Mouse (Mus musculus) CD4-positive, CD25-positive, alpha-beta regulatory T cell, adult 2 months (primary cell): ENCODE results near the gene Apol8.

ENCODE experiments used
- DNase-seq: peaks from one replicate; pipeline ENCODE4 v3.0.0-alpha.2; 2012; ENCODE audit warnings: low read depth, low spot score

The Apol8 gene

GRCm38 (mm10) chr15:77756848-77757247, at the start of gene Apol8:
Apol8 (minus strand) TSS chr15:77757003.
- peak; percentile 87 for DNase-seq

- DNase-seq = peak; percentile 80
Measured at GRCm38 (mm10) chr15:77805657-77806056, 48.9 kb upstream of the Apol8 start.

DNA sequence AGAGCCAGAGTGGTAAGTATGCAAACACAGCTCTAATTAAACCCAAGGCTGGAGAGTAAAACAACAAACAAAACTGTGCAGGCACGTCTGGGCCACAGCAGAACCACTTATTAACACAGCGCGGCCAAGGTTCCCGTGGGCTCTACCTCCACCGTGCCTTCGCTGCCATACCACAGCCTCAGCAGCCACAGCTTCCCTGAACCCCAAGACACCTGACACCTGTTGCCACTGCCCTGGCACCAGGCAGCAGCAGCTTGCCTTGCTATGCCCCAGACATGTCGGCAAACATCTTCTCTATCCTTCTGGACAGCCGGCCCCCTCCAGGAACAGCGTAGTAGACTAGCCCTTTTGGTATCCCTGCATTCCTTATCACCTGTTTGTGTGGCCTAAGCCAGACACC, 48.1 kb upstream of the Apol8 start:
- peak; percentile 61 for DNase-seq

GRCm38 (mm10) chr15:77804460-77804859, 47.7 kb upstream of the Apol8 start:
- DNase-seq = no peak

- no peak for DNase-seq
Measured at GRCm38 (mm10) chr15:77803747-77804146, 46.9 kb upstream of the Apol8 start.

DNA sequence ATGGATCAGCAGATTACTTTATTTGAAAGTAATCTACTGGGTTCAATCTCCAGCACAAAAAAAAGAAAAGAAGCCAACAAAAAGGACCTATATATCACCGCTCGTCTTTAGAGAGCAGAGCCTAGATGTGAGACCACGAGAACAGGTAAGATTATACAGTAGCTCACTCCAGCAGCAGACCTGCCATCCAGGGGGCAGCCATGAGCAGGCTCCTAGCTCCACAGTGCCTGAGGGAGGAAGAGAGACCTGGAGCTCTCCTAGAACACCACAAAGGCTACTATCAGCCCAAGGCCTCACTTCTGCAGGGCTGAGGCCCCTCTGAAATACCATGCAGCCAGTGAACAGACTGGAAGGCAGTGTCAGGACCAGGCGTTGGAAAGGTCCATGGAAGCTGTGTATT, 46.2 kb upstream of the Apol8 start:
- DNase-seq = peak; percentile 64

DNA sequence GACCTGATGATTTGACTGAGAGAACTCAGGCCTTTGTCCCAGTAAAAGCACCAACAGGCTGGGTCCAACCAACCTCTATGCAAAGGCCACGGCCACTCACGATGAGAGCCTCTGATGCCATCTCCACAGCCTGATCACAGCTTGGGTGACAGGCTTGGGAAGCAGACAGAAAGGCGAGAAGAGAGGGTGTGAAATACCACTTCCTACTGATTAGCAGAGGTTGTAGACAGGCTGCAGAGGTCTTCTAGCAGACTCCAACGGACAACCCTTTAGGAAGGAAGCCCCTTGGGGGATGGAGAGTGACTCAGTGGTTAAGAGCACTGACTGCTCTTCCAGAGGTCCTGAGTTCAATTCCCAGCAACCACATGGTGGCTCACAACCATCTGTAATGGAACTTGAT, 44.4 kb upstream of the Apol8 start:
- peak; percentile 62 for DNase-seq

- peak; percentile 93 for DNase-seq
Measured at GRCm38 (mm10) chr15:77800511-77800910, 43.7 kb upstream of the Apol8 start.

DNA sequence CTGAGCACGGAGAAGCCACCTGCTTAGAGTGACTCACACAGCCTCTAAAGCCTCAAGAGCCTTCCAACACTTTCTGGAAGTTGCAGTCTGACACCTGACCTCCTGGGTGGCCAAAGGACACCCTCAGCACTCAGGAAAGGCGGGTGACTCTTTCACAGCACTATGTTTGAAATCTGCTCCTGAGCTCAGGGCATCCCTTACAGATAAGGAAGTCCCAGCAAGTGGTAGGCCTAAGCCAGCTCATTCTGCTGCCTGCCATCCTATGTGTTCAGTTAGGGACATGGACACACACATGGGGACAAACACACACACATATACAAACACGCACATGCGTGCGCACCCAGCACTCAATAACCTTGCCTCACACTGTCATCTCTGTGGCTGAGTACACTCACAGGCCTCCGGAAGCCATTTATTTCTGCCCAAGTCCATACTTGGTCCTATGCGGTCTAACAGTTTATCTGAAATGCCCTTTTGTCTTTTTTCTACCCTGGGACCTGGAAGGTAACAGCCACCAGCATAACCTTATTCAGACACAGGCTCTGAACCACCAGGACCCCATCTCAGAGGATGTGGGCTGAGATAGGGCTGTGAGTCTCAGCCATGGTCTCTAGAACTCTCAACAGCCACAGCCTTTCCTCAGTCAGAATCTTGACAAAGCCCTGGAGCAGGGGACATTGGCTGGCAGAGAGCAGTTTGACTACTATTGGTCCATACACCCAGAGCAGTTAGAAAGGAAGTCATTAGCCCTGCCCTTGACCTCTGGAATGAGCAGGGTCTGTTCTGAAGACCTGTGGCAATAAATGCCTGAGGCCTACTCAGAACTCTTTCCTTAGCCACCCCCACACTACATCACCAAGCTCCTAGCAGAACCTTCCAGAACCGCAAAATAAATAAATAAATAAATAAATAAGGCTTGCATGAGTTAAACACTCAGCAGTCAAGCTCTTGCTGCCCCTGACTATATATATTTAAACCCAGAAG, 43.0 kb upstream of the Apol8 start:
- peak; percentile 60 for DNase-seq

- DNase-seq = peak; percentile 82
Measured at GRCm38 (mm10) chr15:77798664-77799490, 42.1 kb upstream of the Apol8 start.

GRCm38 (mm10) chr15:77797609-77798411, 41.0 kb upstream of the Apol8 start:
- no peak for DNase-seq

DNA sequence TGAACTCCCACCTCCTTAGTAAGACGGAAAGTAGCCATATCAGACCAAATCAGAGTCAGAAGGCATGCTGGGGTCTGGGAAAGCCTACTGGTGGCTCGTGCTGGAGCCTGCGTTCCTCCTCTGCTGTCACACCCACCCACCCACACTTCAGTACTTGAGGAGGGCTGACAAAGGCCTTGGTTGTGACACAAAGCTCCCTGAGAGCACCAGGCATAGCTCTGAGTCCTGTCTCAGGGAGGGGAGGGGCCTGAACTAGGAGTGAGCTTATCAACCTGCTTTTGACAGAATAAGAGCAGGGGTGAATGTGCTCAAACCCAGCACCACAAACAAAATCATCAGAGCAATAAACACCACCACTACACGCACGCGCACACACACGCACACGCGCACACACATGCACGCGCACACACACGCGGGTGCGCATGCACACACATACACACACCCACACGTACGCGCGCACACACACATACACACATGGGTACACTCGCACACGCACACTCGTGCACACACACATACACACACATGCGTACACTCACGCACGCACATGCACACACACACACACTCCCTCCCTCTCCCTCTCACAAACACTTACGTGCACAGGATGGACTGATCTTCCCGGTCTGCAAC, 39.7 kb upstream of the Apol8 start:
- peak; percentile 51 for DNase-seq

DNA sequence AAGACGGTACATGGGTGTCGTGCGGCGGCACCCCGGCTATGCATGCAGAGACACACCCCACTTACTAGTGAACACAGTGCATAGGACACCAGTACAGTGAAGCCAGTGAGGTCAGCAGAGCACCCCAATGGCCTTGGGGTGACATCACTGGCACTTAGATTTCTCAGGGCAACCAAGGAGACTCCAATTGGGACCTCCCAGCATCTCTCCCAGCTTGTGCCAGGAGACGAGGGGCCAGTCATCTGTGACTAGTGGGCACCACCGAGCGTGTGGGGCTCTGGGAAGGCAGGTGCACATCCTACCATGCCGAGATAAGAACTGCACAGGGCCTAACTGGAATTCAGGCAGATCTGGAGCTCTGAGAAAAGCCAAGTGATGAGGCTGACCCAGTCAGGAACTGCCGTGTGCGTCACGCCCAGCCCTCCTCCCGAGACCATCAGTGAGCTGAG, 38.1 kb upstream of the Apol8 start:
- peak; percentile 59 for DNase-seq

- no peak for DNase-seq
Measured at GRCm38 (mm10) chr15:77794138-77794907, 37.5 kb upstream of the Apol8 start.

- DNase-seq = no peak
Measured at GRCm38 (mm10) chr15:77793554-77793953, 36.8 kb upstream of the Apol8 start.

GRCm38 (mm10) chr15:77793094-77793493, 36.3 kb upstream of the Apol8 start:
- DNase-seq = no peak

DNA sequence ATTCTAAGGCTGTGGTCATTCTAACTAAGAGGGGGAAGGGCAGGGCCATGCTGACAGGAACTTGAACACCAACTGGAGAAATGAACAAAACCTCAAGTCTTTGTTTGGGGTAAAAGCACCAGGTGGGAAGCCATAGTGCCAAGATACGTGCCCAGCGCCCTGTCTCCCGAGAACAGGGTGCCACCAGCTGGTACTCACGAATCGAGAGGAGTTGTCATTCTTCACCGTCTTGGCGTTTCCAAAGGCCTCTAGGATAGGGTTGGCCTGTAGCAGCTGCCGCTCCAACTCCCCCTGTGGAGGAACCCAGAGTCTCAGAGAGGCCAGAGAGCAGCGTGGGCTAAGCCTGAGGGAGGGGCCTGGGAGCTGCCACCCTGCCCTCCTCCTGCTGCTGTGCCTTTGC, 35.3 kb upstream of the Apol8 start:
- no peak for DNase-seq

- no peak for DNase-seq
Measured at GRCm38 (mm10) chr15:77790656-77791405, 34.0 kb upstream of the Apol8 start.

DNA sequence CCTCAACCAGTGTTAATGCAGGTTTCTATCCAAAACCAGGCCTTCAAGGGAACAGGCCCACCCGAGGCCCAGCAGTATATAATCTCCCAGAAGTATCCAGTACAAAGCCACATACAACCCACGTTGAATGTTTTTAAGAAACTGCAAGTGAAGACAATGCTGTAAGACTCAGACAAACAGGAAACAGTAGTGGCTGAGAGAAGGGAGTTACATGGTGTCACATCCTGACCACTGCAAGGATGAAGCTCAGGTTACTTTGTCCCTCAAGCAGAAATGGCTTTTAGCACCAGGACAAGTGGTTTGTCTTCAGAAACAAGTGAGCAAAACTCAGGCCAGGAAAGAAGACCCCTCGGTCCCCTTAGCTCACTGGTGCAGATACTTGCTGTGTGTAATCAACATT, 32.4 kb upstream of the Apol8 start:
- peak; percentile 63 for DNase-seq
